Mouse (Mus musculus): Measurements from ENCODE around the gene Trmt5.

Trmt5 gene

GRCm38 (mm10) chr12:73269933-73270332 lies 16.6 kb downstream of the Trmt5 start:
- no peak for DNase-seq (ENCODE audit: low spot score in 2 of 2)

- no peak for DNase-seq (ENCODE audit: low spot score in 2 of 2)
These were observed 17.0 kb downstream of the Trmt5 start for GRCm38 (mm10) chr12:73269531-73269930.

GRCm38 (mm10) chr12:73268497-73268896 lies 18.0 kb downstream of the Trmt5 start:
- DNase-seq (ENCODE audit: low spot score in 2 of 2) = no peak

- no peak for DNase-seq (ENCODE audit: low spot score in 2 of 2)
These were observed 19.9 kb downstream of the Trmt5 start for GRCm38 (mm10) chr12:73266597-73266996.

GRCm38 (mm10) chr12:73265381-73265978 lies 21.0 kb downstream of the Trmt5 start:
- no peak for DNase-seq (ENCODE audit: low spot score in 2 of 2)

GRCm38 (mm10) chr12:73260339-73260738 lies 26.2 kb downstream of the Trmt5 start:
- DNase-seq (ENCODE audit: low spot score in 2 of 2) = no peak

- no peak for DNase-seq (ENCODE audit: low spot score in 2 of 2)
These were observed 27.2 kb downstream of the Trmt5 start for GRCm38 (mm10) chr12:73259269-73259668.

GRCm38 (mm10) chr12:73255006-73255405 lies 31.5 kb downstream of the Trmt5 start:
- DNase-seq (ENCODE audit: low spot score in 2 of 2) = no peak

GRCm38 (mm10) chr12:73245687-73246086 lies 40.8 kb downstream of the Trmt5 start:
- no peak for DNase-seq (ENCODE audit: low spot score in 2 of 2)

GRCm38 (mm10) chr12:73241960-73242359 lies 44.5 kb downstream of the Trmt5 start:
- DNase-seq (ENCODE audit: low spot score in 2 of 2) = peak; percentile 73 to 84

GRCm38 (mm10) chr12:73232586-73232985 lies 53.9 kb downstream of the Trmt5 start:
- DNase-seq (ENCODE audit: low spot score in 2 of 2) = no peak

- no peak for DNase-seq (ENCODE audit: low spot score in 2 of 2)
These were observed 55.0 kb downstream of the Trmt5 start for GRCm38 (mm10) chr12:73231552-73231951.

GRCm38 (mm10) chr12:73230196-73230595 lies 56.3 kb downstream of the Trmt5 start:
- no peak for DNase-seq (ENCODE audit: low spot score in 2 of 2)
